Mouse (Mus musculus): ENCODE measurements around the gene Arrdc3. TPM values are rescaled to one million over a fixed set of nuclear protein-coding genes. Genes with fewer than 3 reads are reported as not detected.

Gene Arrdc3
- polyA plus RNA-seq, 1 experiment: 8.1 TPM

DNA sequence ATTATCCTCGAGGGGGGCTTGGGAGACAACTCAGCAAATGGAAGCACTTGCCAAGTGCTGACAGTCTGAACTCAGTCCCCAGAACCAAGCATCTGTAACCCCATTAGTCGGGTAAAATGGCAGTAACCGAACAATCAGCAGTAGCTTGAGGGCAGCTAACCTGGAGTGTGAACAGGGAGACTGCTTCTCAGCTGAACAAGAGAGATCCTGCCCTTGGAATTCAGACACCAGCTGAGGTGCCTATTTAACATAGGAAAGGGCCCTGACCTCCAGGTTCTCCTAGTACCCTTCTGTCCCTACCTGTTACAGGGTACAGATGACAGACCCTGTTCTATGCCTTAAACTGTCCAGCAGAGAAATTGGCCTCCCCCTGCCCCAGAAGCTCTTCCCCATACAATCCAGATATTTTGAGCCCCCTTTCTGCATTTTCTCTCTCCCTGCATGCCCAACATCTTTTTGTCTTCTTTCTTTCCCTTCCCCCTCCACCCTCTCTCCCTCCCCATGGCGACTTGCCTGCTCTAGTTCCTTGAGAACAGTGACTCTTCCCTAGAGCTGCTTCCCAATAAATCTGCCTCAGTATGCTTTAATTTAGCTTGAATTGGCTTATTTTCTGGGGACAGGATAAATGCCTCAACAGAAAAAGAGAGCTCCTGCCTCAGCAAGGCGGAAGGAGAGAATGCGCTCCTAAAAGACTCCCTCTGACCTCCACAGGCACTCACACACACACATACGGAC lies 38.6 kb downstream of the Arrdc3 start:
- Histone ChIP-seq H3K4me1 (ENCODE audit: control insufficient read depth, insufficient read depth, insufficient read length, low read length) (no peaks in the 10 kb centered on the region), H3K4me3 (ENCODE audit: low read depth, low read length) (no peak overlapping the region), H3K27me3 (ENCODE audit: control insufficient read depth, insufficient read depth, low read length) (no peaks in the 10 kb centered on the region), H3K36me3 (ENCODE audit: control insufficient read depth, insufficient read depth, low read length) (no peaks in the 10 kb centered on the region), H3K27ac (ENCODE audit: insufficient read depth, low read depth, low read length) (no peak overlapping the region)
- 86% methylated on average over 7 of the region's 7 CpGs for WGBS
- TF ChIP-seq POLR2A (IDR thresholded peaks at IDR 0.05; ENCODE audit: low read depth, low read length) (no peak), CTCF (IDR thresholded peaks at IDR 0.05; ENCODE audit: extremely low read depth, insufficient read length, insufficient replicate concordance, low read depth, low read length) (no peak)

DNA sequence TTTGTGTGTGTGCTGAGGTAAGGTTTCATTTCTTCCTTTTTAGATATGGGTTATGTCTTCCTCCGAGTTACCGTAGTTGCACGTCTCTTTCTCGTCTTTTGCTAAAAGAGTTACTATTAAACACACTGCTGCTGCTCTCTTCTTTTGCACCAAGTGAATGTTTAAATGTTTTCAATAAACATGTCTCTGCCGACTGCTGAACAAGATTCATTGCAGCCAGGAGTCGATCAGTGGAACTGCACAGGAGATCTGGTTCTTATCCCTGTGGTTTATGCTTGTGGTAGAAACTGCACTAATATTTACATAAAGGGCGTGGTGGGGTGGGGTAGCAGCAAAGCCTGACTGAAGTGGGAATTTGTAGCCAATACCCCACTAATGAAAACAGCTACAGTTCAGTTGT lies 45.0 kb downstream of the Arrdc3 start:
- H3K4me1 ChIP-seq (ENCODE audit: control insufficient read depth, insufficient read depth, insufficient read length, low read length): peaks cover 12% of the 10 kb centered on the region; the same call in 1 of the 2 replicates
- H3K36me3 ChIP-seq (ENCODE audit: control insufficient read depth, insufficient read depth, low read length): no peaks in the 10 kb centered on the region
- no peak overlapping the region for H3K27ac ChIP-seq (ENCODE audit: insufficient read depth, low read depth, low read length)
- no peaks in the 10 kb centered on the region for H3K27me3 ChIP-seq (ENCODE audit: control insufficient read depth, insufficient read depth, low read length)
- TF ChIP-seq CTCF (IDR thresholded peaks at IDR 0.05; ENCODE audit: extremely low read depth, insufficient read length, insufficient replicate concordance, low read depth, low read length) (no peak), POLR2A (IDR thresholded peaks at IDR 0.05; ENCODE audit: low read depth, low read length) (no peak)
- no peak overlapping the region for H3K4me3 ChIP-seq (ENCODE audit: low read depth, low read length)
- WGBS: 24% methylated on average over 7 of the region's 7 CpGs

GRCm38 (mm10) chr13:80930030-80930429 lies 46.8 kb downstream of the Arrdc3 start:
- Histone ChIP-seq H3K4me1 (ENCODE audit: control insufficient read depth, insufficient read depth, insufficient read length, low read length) (peaks cover 12% of the 10 kb centered on the region; the same call in 1 of the 2 replicates), H3K27me3 (ENCODE audit: control insufficient read depth, insufficient read depth, low read length) (no peaks in the 10 kb centered on the region), H3K4me3 (ENCODE audit: low read depth, low read length) (no peak overlapping the region), H3K36me3 (ENCODE audit: control insufficient read depth, insufficient read depth, low read length) (no peaks in the 10 kb centered on the region), H3K27ac (ENCODE audit: insufficient read depth, low read depth, low read length) (no peak overlapping the region)
- 45% methylated on average over 4 of the region's 4 CpGs for WGBS
- TF ChIP-seq POLR2A (IDR thresholded peaks at IDR 0.05; ENCODE audit: low read depth, low read length) (no peak), CTCF (IDR thresholded peaks at IDR 0.05; ENCODE audit: extremely low read depth, insufficient read length, insufficient replicate concordance, low read depth, low read length) (no peak)

DNA sequence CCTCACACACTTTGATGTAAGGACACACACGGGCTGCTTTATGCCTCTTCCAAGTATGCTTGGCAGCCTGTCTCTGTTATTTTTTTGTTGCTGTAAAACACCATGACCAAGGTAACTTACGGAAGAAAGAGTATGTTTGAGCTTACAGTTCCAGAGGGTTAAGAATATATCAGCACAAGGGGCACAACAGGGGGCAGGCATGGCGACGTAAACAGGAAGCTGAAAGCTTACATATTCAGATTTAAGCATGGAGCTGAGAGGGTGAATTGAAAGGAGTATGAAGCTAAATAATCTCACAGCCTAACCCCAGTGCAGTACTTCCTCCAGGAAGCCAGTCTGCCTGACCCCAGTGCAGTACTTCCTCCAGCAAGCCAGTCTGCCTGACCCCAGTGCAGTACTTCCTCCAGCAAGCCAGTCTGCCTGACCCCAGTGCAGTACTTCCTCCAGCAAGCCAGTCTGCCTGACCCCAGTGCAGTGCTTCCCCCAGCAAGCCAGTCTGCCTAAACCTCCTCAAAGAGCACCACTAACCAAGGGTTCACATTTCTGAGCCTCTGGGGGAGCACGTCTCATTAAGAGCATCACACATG lies 49.7 kb downstream of the Arrdc3 start:
- Histone ChIP-seq H3K4me3 (ENCODE audit: low read depth, low read length) (no peak overlapping the region), H3K27ac (ENCODE audit: insufficient read depth, low read depth, low read length) (no peak overlapping the region), H3K36me3 (ENCODE audit: control insufficient read depth, insufficient read depth, low read length) (no peaks in the 10 kb centered on the region), H3K4me1 (ENCODE audit: control insufficient read depth, insufficient read depth, insufficient read length, low read length) (peaks cover 12% of the 10 kb centered on the region; the same call in 1 of the 2 replicates), H3K27me3 (ENCODE audit: control insufficient read depth, insufficient read depth, low read length) (no peaks in the 10 kb centered on the region)
- TF ChIP-seq CTCF (IDR thresholded peaks at IDR 0.05; ENCODE audit: extremely low read depth, insufficient read length, insufficient replicate concordance, low read depth, low read length) (no peak), POLR2A (IDR thresholded peaks at IDR 0.05; ENCODE audit: low read depth, low read length) (no peak)
- 72% methylated on average over 5 of the region's 5 CpGs for WGBS

DNA sequence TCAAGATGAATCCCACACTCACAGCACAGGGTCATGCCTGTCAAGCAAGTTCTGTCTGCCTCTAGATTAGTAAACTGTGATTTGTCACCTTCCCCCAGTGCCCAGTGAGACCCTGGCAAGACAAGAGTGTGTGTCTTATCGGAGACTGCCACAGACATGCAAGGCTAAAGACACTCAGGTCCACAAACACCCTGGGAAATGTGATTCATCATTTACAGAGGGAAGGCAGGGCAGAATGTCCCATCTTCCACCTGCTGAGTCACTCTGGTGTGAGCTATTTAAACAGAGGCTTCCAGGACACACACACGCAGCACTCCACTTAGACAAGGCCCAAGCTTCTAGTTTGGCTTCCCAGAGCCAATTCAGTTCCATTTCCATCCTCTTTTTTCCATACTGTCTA lies 53.2 kb downstream of the Arrdc3 start:
- Histone ChIP-seq H3K4me1 (ENCODE audit: control insufficient read depth, insufficient read depth, insufficient read length, low read length) (peaks cover 26% of the 10 kb centered on the region; the same call in 1 of the 2 replicates), H3K27ac (ENCODE audit: insufficient read depth, low read depth, low read length) (no peak overlapping the region), H3K4me3 (ENCODE audit: low read depth, low read length) (no peak overlapping the region), H3K36me3 (ENCODE audit: control insufficient read depth, insufficient read depth, low read length) (no peaks in the 10 kb centered on the region), H3K27me3 (ENCODE audit: control insufficient read depth, insufficient read depth, low read length) (no peaks in the 10 kb centered on the region)
- TF ChIP-seq POLR2A (IDR thresholded peaks at IDR 0.05; ENCODE audit: low read depth, low read length) (no peak), CTCF (IDR thresholded peaks at IDR 0.05; ENCODE audit: extremely low read depth, insufficient read length, insufficient replicate concordance, low read depth, low read length) (no peak)
- 76% methylated on average over 2 of the region's 2 CpGs for WGBS

DNA sequence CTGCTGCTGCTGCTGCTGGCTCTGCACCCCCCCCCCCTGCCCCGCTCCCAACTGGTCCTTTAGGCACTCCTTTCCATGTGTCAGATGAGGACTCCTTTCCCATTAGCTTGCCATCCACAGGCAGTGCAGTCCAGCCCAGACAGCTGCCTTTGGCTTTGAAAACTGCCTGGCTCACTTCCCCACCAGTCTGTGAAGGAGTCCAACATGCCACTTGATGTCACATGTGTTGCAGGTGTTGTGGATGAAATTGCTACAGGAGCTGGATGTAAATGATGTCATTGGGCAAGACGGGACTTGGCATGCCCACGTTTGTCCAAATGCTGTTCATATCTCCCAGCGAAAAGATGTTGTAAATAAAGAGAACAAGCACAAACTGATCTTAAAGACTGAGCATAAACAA lies 56.0 kb downstream of the Arrdc3 start:
- Histone ChIP-seq H3K36me3 (ENCODE audit: control insufficient read depth, insufficient read depth, low read length) (no peaks in the 10 kb centered on the region), H3K27ac (ENCODE audit: insufficient read depth, low read depth, low read length) (peak overlapping the region; percentile 55; the same call in 1 of the 2 replicates), H3K4me3 (ENCODE audit: low read depth, low read length) (no peak overlapping the region), H3K27me3 (ENCODE audit: control insufficient read depth, insufficient read depth, low read length) (no peaks in the 10 kb centered on the region), H3K4me1 (ENCODE audit: control insufficient read depth, insufficient read depth, insufficient read length, low read length) (peaks cover 21% of the 10 kb centered on the region; the same call in 1 of the 2 replicates)
- TF ChIP-seq POLR2A (IDR thresholded peaks at IDR 0.05; ENCODE audit: low read depth, low read length): no peak
- no peak for TF ChIP-seq CTCF (IDR thresholded peaks at IDR 0.05; ENCODE audit: extremely low read depth, insufficient read length, insufficient replicate concordance, low read depth, low read length)
- WGBS: 23% methylated on average over 4 of the region's 4 CpGs

DNA sequence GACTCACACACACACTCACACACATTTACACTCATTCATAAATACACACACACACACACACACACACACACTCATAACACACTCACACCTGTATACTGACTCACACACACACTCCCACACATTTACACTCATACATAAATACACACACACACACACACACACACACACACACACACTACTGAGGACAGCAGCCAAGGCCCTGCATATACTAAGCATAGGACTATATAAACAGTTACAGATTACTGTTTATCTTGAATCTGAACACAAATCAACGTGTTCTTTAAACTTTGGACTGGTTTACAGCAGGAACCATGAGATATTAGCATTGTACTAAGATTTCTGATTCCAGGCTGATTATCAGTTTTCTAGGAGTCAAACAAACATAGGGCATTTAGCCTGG lies 56.7 kb downstream of the Arrdc3 start:
- 11% methylated on average over 1 of the region's 1 CpGs for WGBS
- H3K27ac ChIP-seq (ENCODE audit: insufficient read depth, low read depth, low read length): peak overlapping the region; percentile 55
- peaks cover 21% of the 10 kb centered on the region; the same call in 1 of the 2 replicates for H3K4me1 ChIP-seq (ENCODE audit: control insufficient read depth, insufficient read depth, insufficient read length, low read length)
- H3K4me3 ChIP-seq (ENCODE audit: low read depth, low read length): no peak overlapping the region
- TF ChIP-seq CTCF (IDR thresholded peaks at IDR 0.05; ENCODE audit: extremely low read depth, insufficient read length, insufficient replicate concordance, low read depth, low read length) (no peak), POLR2A (IDR thresholded peaks at IDR 0.05; ENCODE audit: low read depth, low read length) (no peak)
- H3K36me3 ChIP-seq (ENCODE audit: control insufficient read depth, insufficient read depth, low read length): no peaks in the 10 kb centered on the region
- no peaks in the 10 kb centered on the region for H3K27me3 ChIP-seq (ENCODE audit: control insufficient read depth, insufficient read depth, low read length)

Data from small intestine, adult 2 months (tissue).